Mouse (Mus musculus) liver, postnatal 0 days (tissue): ENCODE measurements at regions not wholly inside any gene's neighbourhood (a gene's known extent, or its start where the extent isn't known, plus 50 kb on each side); places are given as distances from the start of the nearest gene placed in this dataset.

Experiments used
- CTCF ChIP-seq: sonication (generic); IDR thresholded peaks from 2 replicates; pipeline ENCODE4 v1.5.1; 2016; ENCODE audit warnings: antibody characterized with exemption, low read depth
- EP300 ChIP-seq: IDR thresholded peaks from 2 replicates; pipeline ENCODE4 v1.6.1; 2016; ENCODE audit warnings: antibody characterized with exemption, low read depth, mild to moderate bottlenecking

DNA sequence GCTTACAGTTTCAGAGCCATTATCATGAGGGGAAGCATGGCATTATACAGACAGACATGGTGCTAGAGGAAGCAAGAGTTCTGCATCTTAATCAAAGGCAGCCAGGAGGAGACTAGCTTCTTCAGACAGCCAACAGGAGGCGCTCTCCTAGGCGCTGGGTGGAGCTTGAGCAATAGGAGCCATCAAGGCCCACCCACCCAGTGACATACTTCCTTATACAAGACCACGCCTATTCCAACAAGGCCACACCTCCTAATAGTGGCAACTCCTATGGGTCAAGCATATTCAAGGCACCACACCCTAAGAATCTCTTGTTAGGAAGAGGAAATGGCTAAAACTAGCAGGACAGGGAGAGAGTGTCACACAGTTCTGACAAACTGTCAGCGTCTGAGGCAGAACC, 94.3 kb downstream of the Atp23 start:
- TF ChIP-seq CTCF (no peak), EP300 (no peak)
